Mouse (Mus musculus) liver, embryonic 14.5 days (tissue): ENCODE measurements around the gene Edem1.

Source experiments
- CTCF ChIP-seq: IDR thresholded peaks from 2 replicates; pipeline ENCODE4 v1.5.1; 2016; ENCODE audit warnings: antibody characterized with exemption, low read depth, control low read depth
- EP300 ChIP-seq: IDR thresholded peaks from 2 replicates; pipeline ENCODE4 v1.6.1; 2016; ENCODE audit warnings: antibody characterized with exemption, low read depth

DNA sequence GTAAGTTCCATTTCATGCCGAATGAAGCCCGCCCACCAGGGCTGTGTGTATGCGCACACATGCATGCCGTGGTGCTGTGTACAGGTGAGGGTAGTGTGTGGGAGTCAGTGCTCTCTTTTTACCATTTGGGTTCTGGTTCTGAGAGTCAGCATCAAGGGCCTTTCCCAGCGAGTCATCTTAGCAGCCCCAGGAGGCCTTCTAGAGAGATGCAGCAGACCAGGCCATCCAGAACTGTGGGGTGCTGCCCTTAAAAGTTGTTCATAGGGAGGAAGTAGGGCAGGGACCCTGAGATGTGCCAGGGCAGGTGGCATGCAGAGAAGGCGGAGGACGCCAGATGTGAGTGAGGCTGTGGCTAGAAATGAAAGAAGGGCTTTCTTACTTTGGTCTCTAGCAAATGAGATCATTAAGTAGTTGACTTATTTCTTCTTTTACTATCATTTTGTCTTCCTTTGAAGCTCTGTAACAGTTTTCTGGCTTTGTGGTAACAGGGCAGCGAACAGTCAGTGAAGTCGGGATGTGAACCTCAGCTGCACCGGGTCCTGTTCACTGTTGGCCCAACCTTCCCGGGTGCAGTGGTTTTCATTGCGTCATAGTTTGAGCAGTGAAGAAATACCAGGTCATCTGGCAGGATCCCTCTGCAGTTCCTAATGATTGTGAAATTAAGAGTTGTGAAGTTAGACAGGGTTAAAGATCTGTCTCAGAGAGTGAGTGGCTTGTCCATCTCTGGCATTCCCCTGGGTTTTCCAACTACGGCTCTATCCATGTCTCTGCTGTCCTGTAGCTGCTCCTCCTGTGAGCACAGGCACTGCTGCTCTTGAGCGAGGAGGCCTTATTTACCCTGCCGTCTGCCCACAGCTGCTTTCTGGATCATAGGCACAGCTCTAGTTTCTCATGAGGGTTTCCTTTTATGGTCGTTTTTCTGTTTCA lies 7.6 kb downstream of the Edem1 start:
- TF ChIP-seq CTCF (no peak), EP300 (no peak)
